Mouse (Mus musculus) erythroblast, embryonic 14.5 days (primary cell): Measurements from ENCODE around the gene Ppp2r5a. TPM values are rescaled to one million over a fixed set of nuclear protein-coding genes. Genes with fewer than 3 reads are reported as not detected.

Source experiments
- H3K27me3 ChIP-seq: 2 replicates; pipeline ENCODE4 v1.6.1; 2012; ENCODE audit warnings: inconsistent platforms; ENCODE audit not compliant: control insufficient read depth
- H3K36me3 ChIP-seq: 2 replicates; pipeline ENCODE4 v1.6.1; 2012; ENCODE audit warnings: mild to moderate bottlenecking, inconsistent platforms; ENCODE audit not compliant: control insufficient read depth
- H3K4me1 ChIP-seq: 2 replicates; pipeline ENCODE4 v1.6.1; 2012; ENCODE audit warnings: inconsistent platforms; ENCODE audit not compliant: control insufficient read depth
- H3K4me3 ChIP-seq: replicated peaks from 2 replicates; pipeline ENCODE3; 2012; ENCODE audit warnings: moderate library complexity, mild to moderate bottlenecking, inconsistent platforms
- H3K9me3 ChIP-seq: 2 replicates; pipeline ENCODE4 v1.6.1; 2012; ENCODE audit warnings: low read length, inconsistent platforms, mixed read lengths; ENCODE audit not compliant: control insufficient read depth
- GATA1 ChIP-seq: IDR thresholded peaks from 2 replicates; pipeline ENCODE4 v1.6.1; 2012; ENCODE audit warnings: low read length, inconsistent platforms, mixed read lengths
- TAL1 ChIP-seq: IDR thresholded peaks from 3 replicates; pipeline ENCODE4 v1.6.1; 2012; ENCODE audit warnings: low read length, inconsistent platforms, mixed read lengths
- polyA plus RNA-seq: library from polyadenylated mRNA; stranded (reverse); fragments of >175 nt; gene quantifications from 2 replicates; pipeline ENCODE4 v1.2.3, GENCODE M21; 2012

Gene Ppp2r5a
- polyA plus RNA-seq, 1 experiment: 5.9 TPM

DNA sequence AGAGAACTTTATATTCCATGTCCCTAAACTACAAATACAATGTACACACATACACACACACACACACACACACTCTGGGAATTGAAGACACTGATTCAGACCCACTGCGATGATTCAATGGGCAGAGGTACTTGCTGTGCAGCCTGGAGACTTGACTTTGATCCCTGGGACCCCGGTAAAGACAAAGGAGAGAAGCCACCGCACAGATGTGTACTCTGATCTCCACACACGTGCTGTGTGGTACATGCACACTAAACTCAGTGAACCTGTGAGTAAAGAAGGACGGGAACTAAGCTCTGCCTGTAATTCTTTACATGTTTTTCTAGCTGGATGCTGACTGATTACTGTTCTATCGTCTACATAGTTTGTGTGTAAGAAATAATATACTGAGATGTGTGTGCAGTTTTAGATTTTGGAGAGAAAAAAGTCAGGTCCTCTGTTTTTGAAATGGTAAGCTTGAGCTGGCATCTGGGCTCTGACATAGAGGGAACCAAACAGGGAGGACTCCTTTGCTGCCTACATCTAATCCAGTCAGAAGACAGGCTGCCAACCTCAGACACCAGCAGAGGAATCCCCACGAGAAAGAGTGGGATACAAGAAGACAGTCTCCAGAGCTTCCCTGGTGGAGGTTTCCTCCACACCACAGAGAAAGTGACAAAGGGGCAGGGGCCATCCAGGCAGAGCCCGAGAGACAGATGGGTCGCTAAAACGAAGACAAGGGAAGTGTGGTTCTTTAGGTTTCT lies 7.4 kb upstream of the Ppp2r5a start:
- TF ChIP-seq TAL1 (no peak), GATA1 (no peak)
- Histone ChIP-seq H3K4me1 (no peaks in the 10 kb centered on the region; the same call in 1 of the 2 replicates), H3K36me3 (no peaks in the 10 kb centered on the region), H3K4me3 (no peak overlapping the region), H3K9me3 (no peaks in the 10 kb centered on the region), H3K27me3 (peaks cover 37% of the 10 kb centered on the region)

DNA sequence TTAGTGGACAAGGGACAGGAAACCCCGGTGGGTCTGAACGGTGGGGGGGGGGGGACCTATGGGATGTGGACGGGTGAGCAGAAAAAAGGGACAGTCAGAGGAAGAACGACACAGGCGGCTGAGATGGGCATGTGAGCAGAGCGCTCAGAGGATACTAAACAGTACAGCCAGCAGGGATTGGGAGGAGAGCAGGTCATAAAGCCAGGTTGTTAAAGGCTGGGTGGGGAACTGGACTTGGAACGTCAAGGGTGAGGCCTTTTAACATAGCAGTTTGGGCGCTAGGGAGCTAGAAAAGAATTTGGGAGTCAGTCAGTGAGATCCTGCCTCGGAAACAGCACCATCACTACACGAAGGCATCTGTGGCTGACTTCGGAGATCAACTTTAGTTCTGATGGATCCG lies 4.2 kb upstream of the Ppp2r5a start:
- H3K27me3 ChIP-seq: peaks cover 42% of the 10 kb centered on the region
- H3K4me1 ChIP-seq: no peaks in the 10 kb centered on the region
- no peak overlapping the region for H3K4me3 ChIP-seq
- TF ChIP-seq TAL1: no peak
- TF ChIP-seq GATA1: no peak
- H3K9me3 ChIP-seq: no peaks in the 10 kb centered on the region
- no peaks in the 10 kb centered on the region for H3K36me3 ChIP-seq

DNA sequence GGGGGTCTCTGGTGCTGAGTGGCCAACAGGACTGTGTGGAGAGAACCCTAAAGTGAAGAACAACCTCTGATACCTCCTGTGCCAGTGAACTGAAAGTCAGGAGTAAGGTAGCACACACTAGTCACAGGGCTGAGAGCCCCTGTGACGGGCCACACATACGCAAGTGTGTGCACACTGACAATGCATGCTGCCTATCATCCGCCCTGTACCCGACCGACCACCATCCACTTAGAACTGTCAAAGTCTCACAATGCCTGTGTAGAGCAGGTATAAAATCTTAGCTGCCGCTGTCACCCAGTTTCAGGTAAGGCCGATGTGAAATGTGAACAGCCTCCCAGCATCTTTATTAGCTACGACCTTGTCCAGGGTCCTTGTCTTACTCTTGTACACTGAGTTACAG lies 3.4 kb upstream of the Ppp2r5a start:
- Histone ChIP-seq H3K36me3 (no peaks in the 10 kb centered on the region), H3K9me3 (no peaks in the 10 kb centered on the region), H3K27me3 (peaks cover 37% of the 10 kb centered on the region), H3K4me3 (no peak overlapping the region), H3K4me1 (no peaks in the 10 kb centered on the region)
- TF ChIP-seq GATA1: no peak
- no peak for TF ChIP-seq TAL1

DNA sequence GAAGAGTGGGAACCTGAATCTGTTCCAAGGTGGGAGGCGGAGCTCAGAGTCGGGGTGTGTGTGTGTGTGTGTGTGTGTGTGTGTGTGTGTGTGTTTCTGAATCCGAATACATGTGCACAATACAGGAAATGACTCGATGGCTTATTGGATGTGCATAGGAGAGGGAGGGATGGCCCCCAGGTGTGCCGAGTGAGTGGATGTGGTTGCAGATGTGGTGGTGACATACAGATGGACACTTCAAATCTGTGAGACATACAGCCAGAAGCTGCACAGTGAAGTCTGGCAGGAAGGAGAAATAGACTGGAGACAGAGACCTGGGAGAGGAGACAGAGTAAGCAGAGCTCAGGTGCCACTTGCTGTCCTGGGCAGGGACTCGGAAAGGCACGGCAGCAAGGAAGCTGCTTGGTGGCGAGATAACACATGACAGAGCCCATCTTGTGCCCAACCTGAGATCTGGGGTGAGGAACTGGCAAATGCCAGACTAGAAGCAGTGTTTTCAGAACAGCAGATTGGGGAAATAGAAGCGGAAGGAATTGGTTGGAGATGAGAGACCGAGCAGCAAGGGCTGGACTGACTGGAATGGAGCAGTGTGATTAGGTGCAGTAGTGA lies 1.8 kb upstream of the Ppp2r5a start:
- TF ChIP-seq GATA1 (no peak), TAL1 (no peak)
- H3K4me3 ChIP-seq: no peak overlapping the region
- no peaks in the 10 kb centered on the region for H3K4me1 ChIP-seq
- no peaks in the 10 kb centered on the region for H3K36me3 ChIP-seq
- no peaks in the 10 kb centered on the region for H3K9me3 ChIP-seq
- H3K27me3 ChIP-seq: peaks cover 23% of the 10 kb centered on the region

DNA sequence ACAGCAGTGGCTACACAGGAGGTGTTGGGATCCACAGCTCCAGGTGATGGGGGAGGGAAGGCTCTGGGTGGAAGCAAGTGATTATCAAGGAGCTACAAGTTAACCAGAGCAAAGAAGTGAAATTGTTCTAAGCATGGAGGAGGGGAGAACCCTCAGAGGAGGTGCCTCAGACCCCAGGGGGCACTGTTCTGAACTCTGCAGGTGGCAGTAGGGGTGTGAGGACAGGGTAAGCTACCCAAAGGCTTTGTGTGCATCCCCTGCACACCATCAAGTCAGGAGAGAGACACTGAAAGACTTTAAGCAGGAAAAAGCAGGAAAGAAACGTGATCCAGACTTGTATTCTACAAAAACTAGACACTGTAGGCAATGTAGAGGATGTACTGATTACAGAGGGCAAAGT lies 1.2 kb upstream of the Ppp2r5a start:
- no peaks in the 10 kb centered on the region for H3K4me1 ChIP-seq
- no peaks in the 10 kb centered on the region for H3K36me3 ChIP-seq
- H3K4me3 ChIP-seq: no peak overlapping the region
- no peaks in the 10 kb centered on the region for H3K9me3 ChIP-seq
- TF ChIP-seq GATA1: no peak
- TF ChIP-seq TAL1: no peak
- H3K27me3 ChIP-seq: peaks cover 17% of the 10 kb centered on the region

DNA sequence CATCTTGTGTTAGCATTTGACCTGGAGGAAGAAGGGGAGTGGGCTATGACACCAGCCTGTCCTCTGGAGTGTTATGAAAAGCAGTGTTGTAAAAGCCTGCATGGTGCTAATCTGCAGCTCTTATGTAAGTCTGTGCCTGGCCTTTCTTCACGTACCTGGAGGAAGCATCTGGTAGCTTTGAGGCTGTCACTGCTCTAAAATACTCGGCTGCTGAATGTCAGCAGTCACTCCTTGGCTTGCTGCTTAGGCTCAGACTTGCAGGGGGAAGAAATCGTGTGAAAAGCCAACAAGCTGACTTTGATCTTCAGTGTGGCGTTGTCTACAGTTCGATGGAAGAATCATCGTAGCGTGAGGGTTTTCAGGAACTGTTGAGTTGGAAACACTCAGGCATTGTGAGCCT lies 566 bp downstream of the Ppp2r5a start:
- H3K4me1 ChIP-seq: peaks cover 6% of the 10 kb centered on the region
- H3K4me3 ChIP-seq: no peak overlapping the region
- no peaks in the 10 kb centered on the region for H3K36me3 ChIP-seq
- TF ChIP-seq GATA1: no peak
- no peak for TF ChIP-seq TAL1
- no peaks in the 10 kb centered on the region for H3K9me3 ChIP-seq
- H3K27me3 ChIP-seq: peaks cover 10% of the 10 kb centered on the region

DNA sequence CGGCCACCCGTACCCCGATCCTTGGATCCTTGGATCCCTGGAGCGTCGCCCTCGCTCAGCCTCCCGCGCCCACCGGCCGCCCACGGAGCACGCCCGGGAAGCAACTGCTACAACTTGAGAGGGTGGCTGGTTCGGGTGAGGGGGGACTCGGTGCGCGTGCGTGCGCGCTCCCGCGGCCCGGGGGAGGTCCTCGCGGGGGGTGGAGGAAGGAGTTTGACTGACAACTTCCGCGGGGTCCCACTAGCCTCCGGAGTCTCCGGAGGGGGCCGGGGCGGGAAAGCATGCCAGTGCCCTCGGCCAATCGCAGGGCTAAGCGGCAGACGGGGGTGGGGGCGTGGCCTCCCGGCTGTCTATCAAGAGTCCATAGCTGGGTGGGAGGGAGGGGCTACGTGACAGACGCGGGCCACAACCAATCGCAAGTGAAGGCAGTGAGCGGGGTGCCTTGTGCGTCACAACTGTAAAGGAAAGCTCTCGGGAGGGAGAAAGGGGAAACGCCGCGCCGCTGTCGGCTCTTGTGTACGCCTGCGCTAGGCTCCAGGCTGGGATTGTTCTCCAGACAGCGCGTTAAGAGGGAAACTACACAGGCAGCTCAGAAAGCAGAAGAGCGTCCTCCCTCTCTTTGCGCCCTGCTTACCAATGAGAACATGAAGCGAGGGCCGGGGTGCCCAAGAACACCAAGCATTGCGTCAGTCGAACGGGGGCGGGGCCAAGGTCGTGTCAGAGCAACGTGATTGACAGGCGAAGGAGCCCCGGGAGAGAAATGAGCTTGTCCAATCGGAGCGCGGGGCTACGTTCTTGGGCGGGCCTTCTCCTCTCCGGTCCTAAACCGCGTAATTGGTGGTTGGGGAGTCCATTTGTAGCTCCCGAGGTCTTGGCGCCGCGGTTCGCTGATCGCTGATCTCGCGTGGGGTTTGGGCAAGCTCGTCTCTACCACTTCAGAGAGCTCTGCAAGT lies 5.9 kb downstream of the Ppp2r5a start:
- no peaks in the 10 kb centered on the region; the same call in 1 of the 2 replicates for H3K36me3 ChIP-seq
- H3K4me1 ChIP-seq: peaks cover 37% of the 10 kb centered on the region
- H3K27me3 ChIP-seq: peaks cover 3% of the 10 kb centered on the region
- no peak for TF ChIP-seq TAL1
- no peak for TF ChIP-seq GATA1
- no peaks in the 10 kb centered on the region for H3K9me3 ChIP-seq
- H3K4me3 ChIP-seq: peak overlapping the region; percentile 78

DNA sequence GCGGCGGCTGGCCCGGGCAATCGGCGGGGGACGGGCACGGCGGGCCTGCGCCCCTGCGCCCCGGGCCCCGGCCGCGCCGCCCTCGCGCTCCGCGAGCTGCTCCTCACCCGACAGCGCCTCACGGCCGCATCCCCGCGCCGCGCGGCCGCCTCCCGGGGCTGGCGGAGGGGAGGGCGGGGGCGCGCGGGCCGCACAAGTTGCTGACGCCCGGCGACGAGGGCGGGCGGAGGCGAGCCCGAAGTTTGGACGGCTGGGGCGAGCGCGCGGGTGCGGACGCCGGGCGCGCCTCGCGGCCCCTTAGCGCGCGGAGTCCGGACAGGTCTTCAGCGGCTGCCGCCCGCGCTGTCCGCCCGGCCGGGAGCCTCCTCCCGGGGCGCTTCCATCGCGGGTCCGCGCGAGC lies 6.6 kb downstream of the Ppp2r5a start:
- peak overlapping the region; percentile 78 for H3K4me3 ChIP-seq
- TF ChIP-seq TAL1: no peak
- no peak for TF ChIP-seq GATA1
- no peaks in the 10 kb centered on the region for H3K9me3 ChIP-seq
- H3K4me1 ChIP-seq: peaks cover 43% of the 10 kb centered on the region
- no peaks in the 10 kb centered on the region; the same call in 1 of the 2 replicates for H3K36me3 ChIP-seq
- H3K27me3 ChIP-seq: peaks cover 3% of the 10 kb centered on the region
